Mouse (Mus musculus) heart, postnatal 0 days (tissue): ENCODE measurements around the gene Ficd.

Experiments used
- CTCF ChIP-seq: IDR thresholded peaks from 2 replicates; pipeline ENCODE4 v1.5.1; 2016; ENCODE audit warnings: antibody characterized with exemption, control low read depth, low read depth
- EP300 ChIP-seq: IDR thresholded peaks from 2 replicates; pipeline ENCODE4 v1.6.1; 2016; ENCODE audit warnings: antibody characterized with exemption, low read depth

DNA sequence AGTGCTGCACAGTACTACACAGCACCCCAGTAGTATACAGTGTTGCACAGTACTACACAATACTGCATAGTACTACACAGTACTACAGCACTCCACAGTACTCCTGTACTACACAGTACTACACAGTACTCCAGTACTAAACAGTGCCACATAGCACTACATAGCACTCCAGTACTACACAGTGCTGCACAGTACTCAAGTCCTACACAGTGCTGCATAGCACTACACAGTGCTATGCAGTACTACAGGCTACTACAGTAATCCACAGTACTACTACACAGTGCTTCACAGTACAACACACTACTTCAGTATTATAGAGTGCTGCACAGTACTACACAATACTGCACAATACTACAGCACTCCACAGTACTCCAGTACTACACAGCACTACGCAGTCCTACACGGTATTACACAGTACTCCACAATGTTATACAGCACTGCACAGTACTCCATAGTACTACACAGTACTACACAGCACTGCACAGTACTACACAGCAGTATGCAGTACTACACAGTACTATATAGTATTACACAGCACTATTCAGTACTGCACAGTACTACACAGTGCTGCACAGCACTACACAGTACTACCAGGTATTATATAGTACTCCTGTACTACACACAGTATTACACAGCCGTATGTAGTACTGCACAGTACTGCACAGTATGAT, 44.6 kb downstream of the Ficd start:
- TF ChIP-seq CTCF, result no peak
- no peak for TF ChIP-seq EP300
